Mouse (Mus musculus) MEL (cell line): ENCODE data around the gene Hinfp. TPM values are rescaled to one million over a fixed set of nuclear protein-coding genes. Genes with fewer than 3 reads are reported as not detected.
A peak's percentile ranks its signal among the peaks of the same experiment; 100 is the strongest.

Experiments used
- DNase-seq: peaks from one replicate; pipeline ENCODE4 v3.0.0; 2011; ENCODE audit warnings: low read depth, low spot score
- H3K27ac ChIP-seq: 2 replicates; pipeline ENCODE4 v1.5.1; 2012; ENCODE audit warnings: low read depth, mild to moderate bottlenecking, control low read depth, low read length, moderate library complexity; ENCODE audit not compliant: control insufficient read depth
- H3K27me3 ChIP-seq, 2 experiments: fragments of 150-350 bp in 1 of 2; sonication (generic) in 1 of 2; 2 replicates each; pipeline ENCODE4 v1.6.1; 2012; ENCODE audit warnings: low read length in 2 of 2, mild to moderate bottlenecking in 2 of 2, improper control_type of control experiment in 1 of 2, moderate library complexity in 1 of 2; ENCODE audit not compliant: insufficient read depth in 2 of 2, control insufficient read depth in 1 of 2
- H3K36me3 ChIP-seq, 2 experiments: 2 replicates each; pipeline ENCODE4 v1.6.1; 2012 to 2014; ENCODE audit warnings: low read length in 2 of 2, improper control_type of control experiment in 1 of 2, inconsistent platforms in 1 of 2, mild to moderate bottlenecking in 1 of 2; ENCODE audit not compliant: insufficient read depth in 2 of 2, control insufficient read depth in 1 of 2
- H3K4me1 ChIP-seq, 2 experiments: fragments of 150-350 bp in 1 of 2; sonication (generic) in 1 of 2; 2 replicates each; pipeline ENCODE4 v1.6.1; 2012; ENCODE audit warnings: low read length in 2 of 2, improper control_type of control experiment in 1 of 2, mild to moderate bottlenecking in 1 of 2; ENCODE audit not compliant: insufficient read depth in 2 of 2, control insufficient read depth in 1 of 2
- H3K4me3 ChIP-seq, 2 experiments: fragments of 150-350 bp in 1 of 2; sonication (generic) in 1 of 2; 2 replicates each; pipeline ENCODE4 v1.5.1; 2012; ENCODE audit warnings: low read depth in 2 of 2, low read length in 2 of 2, mild to moderate bottlenecking in 2 of 2, moderate library complexity in 2 of 2, control low read depth in 1 of 2, improper control_type of control experiment in 1 of 2; ENCODE audit not compliant: control insufficient read depth in 1 of 2, insufficient read depth in 1 of 2
- H3K79me2 ChIP-seq: 2 replicates; pipeline ENCODE4 v1.6.1; 2012; ENCODE audit warnings: mild to moderate bottlenecking, low read length, moderate library complexity; ENCODE audit not compliant: control insufficient read depth, poor library complexity, insufficient read depth
- H3K9ac ChIP-seq: 2 replicates; pipeline ENCODE4 v1.6.1; 2012; ENCODE audit warnings: low read depth, mild to moderate bottlenecking, control low read depth, low read length, moderate library complexity; ENCODE audit not compliant: control insufficient read depth, poor library complexity, severe bottlenecking
- H3K9me3 ChIP-seq: fragments of 150-350 bp; sonication (generic); replicated peaks from 2 replicates; pipeline ENCODE4 v1.6.1; 2012; ENCODE audit warnings: mild to moderate bottlenecking, low read length, improper control_type of control experiment, moderate library complexity; ENCODE audit not compliant: insufficient read depth
- CHD2 ChIP-seq: IDR thresholded peaks from 2 replicates; pipeline ENCODE4 v1.6.1; 2011; ENCODE audit warnings: low read length, improper control_type of control experiment
- GATA1 ChIP-seq: IDR thresholded peaks from 2 replicates; pipeline ENCODE4 v1.6.1; 2011; ENCODE audit warnings: low read depth, low read length, improper control_type of control experiment
- JUND ChIP-seq: IDR thresholded peaks from 2 replicates; pipeline ENCODE4 v1.6.1; 2011; ENCODE audit warnings: low read depth, mild to moderate bottlenecking, improper control_type of control experiment, low read length
- KAT2A ChIP-seq: conservative IDR thresholded peaks from 2 replicates; pipeline ENCODE4 v1.6.1; 2012; ENCODE audit warnings: low read depth, low read length, improper control_type of control experiment, inconsistent platforms
- MAX ChIP-seq: IDR thresholded peaks from 2 replicates; pipeline ENCODE4 v1.6.1; 2011; ENCODE audit warnings: low read length, improper control_type of control experiment
- MEF2A ChIP-seq: IDR thresholded peaks from 2 replicates; pipeline ENCODE4 v1.6.1; 2014; ENCODE audit warnings: low read depth, mild to moderate bottlenecking, inconsistent platforms, low read length, improper control_type of control experiment; ENCODE audit not compliant: poor library complexity, insufficient replicate concordance, severe bottlenecking; ENCODE audit errors: extremely low read depth
- MXI1 ChIP-seq: IDR thresholded peaks from 2 replicates; pipeline ENCODE4 v1.6.1; 2011; ENCODE audit warnings: mild to moderate bottlenecking, low read depth, low read length, improper control_type of control experiment
- NELFE ChIP-seq: IDR thresholded peaks from 2 replicates; pipeline ENCODE4 v1.6.1; 2011; ENCODE audit warnings: low read depth, low read length, improper control_type of control experiment
- POLR2AphosphoS2 ChIP-seq: IDR thresholded peaks from 2 replicates; pipeline ENCODE4 v1.6.1; 2011; ENCODE audit warnings: low read length, improper control_type of control experiment
- POLR2AphosphoS5 ChIP-seq: IDR thresholded peaks from 2 replicates; pipeline ENCODE4 v1.6.1; 2012; ENCODE audit warnings: low read depth, borderline replicate concordance, mild to moderate bottlenecking, inconsistent platforms, low read length, moderate library complexity, mixed read lengths
- RAD21 ChIP-seq: IDR thresholded peaks from 2 replicates; pipeline ENCODE4 v1.6.1; 2011; ENCODE audit warnings: mild to moderate bottlenecking, low read depth, low read length, improper control_type of control experiment
- SIN3A ChIP-seq: IDR thresholded peaks from 2 replicates; pipeline ENCODE4 v1.6.1; 2012; ENCODE audit warnings: low read length, improper control_type of control experiment, inconsistent platforms
- SMC3 ChIP-seq: IDR thresholded peaks from 2 replicates; pipeline ENCODE4 v1.6.1; 2011; ENCODE audit warnings: low read depth, low read length, improper control_type of control experiment
- ZMIZ1 ChIP-seq: IDR thresholded peaks from 2 replicates; pipeline ENCODE4 v1.6.1; 2012; ENCODE audit warnings: low read depth, mild to moderate bottlenecking, inconsistent platforms, low read length, improper control_type of control experiment, moderate library complexity
- ZNF384 ChIP-seq: IDR thresholded peaks from 2 replicates; pipeline ENCODE4 v1.6.1; 2012; ENCODE audit warnings: low read depth, mild to moderate bottlenecking, inconsistent platforms, low read length, improper control_type of control experiment
- polyA plus RNA-seq, 2 experiments: library from polyadenylated mRNA; stranded (reverse) in 1 of 2; unstranded in 1 of 2; fragments of >175 nt in 1 of 2; fragments of >200 nt in 1 of 2; gene quantifications; 2 replicates each; pipeline versions ENCODE4 v1.2.1 to v1.2.4; 2012; ENCODE audit warnings: low replicate concordance in 2 of 2, low read depth in 1 of 2; ENCODE audit not compliant: insufficient read length in 2 of 2, insufficient read depth in 1 of 2, missing spikeins in 1 of 2
- total RNA-seq: library from RNA; depleted of rRNA; stranded (reverse); fragments of 300-350 nt; gene quantifications from 2 replicates; pipeline ENCODE4 v1.2.3, GENCODE M21; 2012

Hinfp gene
- total and polyA plus RNA-seq, 3 experiments: 16.4 to 31.3 TPM; not detected in 1

DNA sequence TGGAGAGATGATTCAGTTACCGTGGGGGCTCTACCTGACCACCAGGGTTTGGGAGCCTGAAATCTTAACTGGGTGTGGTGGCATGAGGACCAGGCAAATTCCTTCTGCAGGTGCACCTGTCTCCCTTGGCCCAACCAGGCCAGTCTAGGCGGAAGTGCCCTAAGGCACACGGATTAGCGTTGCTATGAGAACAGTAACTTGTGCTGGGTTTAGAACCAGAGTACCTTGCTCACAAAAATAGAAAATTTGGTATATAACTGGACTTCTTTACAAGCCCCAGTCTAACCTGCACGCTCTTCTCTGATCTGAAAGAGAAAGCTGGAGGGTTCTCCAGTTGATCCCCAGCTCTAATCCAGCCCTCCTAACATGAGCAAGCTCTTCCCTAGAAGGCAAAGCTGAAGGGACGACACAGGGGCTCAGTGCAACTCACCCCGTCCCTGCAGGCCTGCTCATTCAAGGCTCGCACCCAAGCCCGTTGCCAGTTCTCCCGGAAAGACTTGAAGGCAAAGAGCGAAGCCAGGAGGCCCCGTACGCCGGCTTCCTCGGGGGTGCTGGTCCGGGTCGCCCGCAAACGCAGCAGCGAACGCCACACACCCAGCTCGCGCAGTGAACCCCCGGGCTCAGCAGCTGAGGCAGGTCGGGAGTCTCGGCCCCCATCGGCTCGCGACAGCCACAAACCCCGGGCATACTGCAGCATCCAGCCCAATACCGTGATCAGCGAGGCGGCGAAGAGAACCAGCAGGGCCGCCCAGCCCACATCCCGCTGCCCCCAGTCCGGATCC, 13.8 kb upstream of the Hinfp start:
- peak overlapping the region; percentile 85 for H3K9ac ChIP-seq
- DNase-seq: peak; percentile 59
- H3K9me3 ChIP-seq: no peaks in the 10 kb centered on the region
- peaks cover 9% of the 10 kb centered on the region; the same call in 1 of the 2 replicates for H3K79me2 ChIP-seq
- no peak overlapping the region for H3K27ac ChIP-seq
- TF ChIP-seq GATA1 (no peak), KAT2A (no peak), NELFE (no peak), SIN3A (peak; percentile 42; the same call in 1 of the 2 replicates), MXI1 (peak; percentile 10; the same call in 1 of the 2 replicates), MEF2A (no peak)
- peaks cover 8 to 12% of the 10 kb centered on the region in 2 experiments for H3K4me1 ChIP-seq
- peak overlapping the region; percentile 93 for H3K4me3 ChIP-seq
- no peaks in the 10 kb centered on the region for H3K27me3 ChIP-seq
- peaks cover 0 to 10% of the 10 kb centered on the region in 2 experiments; a peak in 2 of 4 replicates for H3K36me3 ChIP-seq

DNA sequence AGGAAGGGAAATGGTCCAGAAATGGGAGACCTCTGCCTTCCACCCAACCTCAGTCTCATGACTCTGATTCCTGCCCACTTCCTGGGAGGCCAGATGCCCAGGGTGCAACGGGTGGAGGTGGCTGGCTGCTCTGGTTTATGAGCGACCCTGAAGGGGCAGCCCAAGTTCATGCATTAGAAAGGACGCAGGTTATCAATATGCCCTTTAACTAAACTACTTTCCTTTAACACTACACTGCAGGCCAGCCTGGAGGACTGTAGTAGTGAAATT, 13.3 kb upstream of the Hinfp start:
- H3K4me3 ChIP-seq: peak overlapping the region; percentile 93
- H3K9me3 ChIP-seq: no peaks in the 10 kb centered on the region
- peak overlapping the region; percentile 85; the same call in 1 of the 2 replicates for H3K9ac ChIP-seq
- H3K27ac ChIP-seq: no peak overlapping the region
- H3K36me3 ChIP-seq: peaks cover 0 to 10% of the 10 kb centered on the region in 2 experiments; a peak in 2 of 4 replicates
- H3K79me2 ChIP-seq: peaks cover 9% of the 10 kb centered on the region; the same call in 1 of the 2 replicates
- no peak for DNase-seq
- H3K27me3 ChIP-seq: no peaks in the 10 kb centered on the region
- peaks cover 8 to 12% of the 10 kb centered on the region in 2 experiments for H3K4me1 ChIP-seq
- TF ChIP-seq GATA1: no peak
- TF ChIP-seq POLR2AphosphoS2: no peak
- no peak for TF ChIP-seq ZNF384
- no peak for TF ChIP-seq CHD2
- TF ChIP-seq POLR2AphosphoS5: no peak
- no peak for TF ChIP-seq JUND
- TF ChIP-seq SMC3: no peak
- no peak for TF ChIP-seq MAX
- TF ChIP-seq NELFE: no peak
- TF ChIP-seq ZMIZ1: no peak
- TF ChIP-seq RAD21: no peak
